Mouse (Mus musculus) lung, postnatal 10 days (tissue): Measurements from ENCODE around the gene Gm20431.

ENCODE experiments used
- DNase-seq: peaks from one replicate; pipeline ENCODE4 v3.0.0; 2021

The Gm20431 gene

DNA sequence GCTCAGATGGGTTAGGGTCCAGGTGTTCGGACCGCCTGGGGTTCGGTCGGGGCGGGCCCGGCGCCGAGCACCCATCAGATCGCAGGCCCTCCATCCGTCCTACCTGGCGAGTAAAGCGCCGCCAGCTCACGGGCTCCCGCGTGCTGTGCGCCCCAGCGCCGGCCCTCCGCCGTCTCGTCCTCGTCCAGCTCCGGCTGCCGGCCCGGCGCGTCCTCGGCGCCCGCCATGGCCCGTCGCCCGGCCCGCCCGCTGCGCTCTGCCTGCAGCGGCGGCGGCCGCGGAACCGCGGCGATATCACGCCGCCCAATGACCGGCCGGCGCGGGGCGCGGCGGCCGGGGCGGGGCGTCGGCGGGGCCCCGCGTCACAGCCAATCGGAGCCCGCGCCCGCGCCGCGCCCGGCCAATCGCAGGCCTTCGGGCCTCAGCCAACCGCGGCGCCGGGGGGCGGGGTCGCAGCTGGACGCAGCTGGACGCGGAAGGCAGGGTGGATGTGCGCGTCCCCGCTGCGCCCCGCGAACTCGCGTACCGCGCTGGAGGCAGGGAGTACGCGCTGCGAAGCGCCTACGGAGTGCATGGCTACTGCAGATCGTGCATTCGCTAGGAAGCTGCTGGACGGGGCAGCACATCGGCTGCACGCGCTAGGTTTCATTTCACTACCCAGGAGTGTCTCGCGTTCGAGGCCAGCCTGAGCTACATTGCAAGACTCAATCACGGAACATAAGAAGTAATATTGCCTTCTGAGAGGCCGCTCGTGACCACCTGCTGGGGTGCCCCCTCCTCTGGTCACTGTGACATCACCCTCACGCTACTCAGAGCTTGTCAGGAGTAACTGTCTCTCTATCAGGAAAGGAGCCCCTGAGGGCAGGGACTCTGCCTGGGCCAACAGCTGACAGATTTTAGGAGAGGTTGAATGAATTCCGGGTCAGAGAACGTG, at the start of gene Gm20431:
TSS of gene Gm20431 (minus strand) at position 227 of the 934 bp plus-strand sequence.
- peak; percentile 97 for DNase-seq

DNA sequence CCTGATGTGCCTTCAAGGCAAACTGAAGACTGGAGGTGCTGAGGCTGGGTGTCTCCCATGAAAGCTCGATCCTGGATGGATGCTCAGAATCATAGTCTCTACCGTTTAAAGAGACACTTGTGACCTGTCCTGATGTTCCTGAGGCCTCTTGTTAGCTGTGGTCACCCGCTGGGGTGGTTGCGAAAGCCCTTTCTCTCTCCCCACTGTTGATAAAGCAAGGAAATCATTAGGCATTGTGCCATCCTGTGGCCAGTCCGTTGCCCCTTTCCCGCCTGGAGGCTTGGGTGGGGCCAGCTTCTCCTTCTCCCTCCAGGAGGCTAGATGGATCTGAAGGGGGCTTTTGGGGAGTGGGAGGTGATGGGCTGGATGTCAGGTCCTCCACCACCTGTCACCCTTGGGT, 49.3 kb upstream of the Gm20431 start:
- no peak for DNase-seq

DNA sequence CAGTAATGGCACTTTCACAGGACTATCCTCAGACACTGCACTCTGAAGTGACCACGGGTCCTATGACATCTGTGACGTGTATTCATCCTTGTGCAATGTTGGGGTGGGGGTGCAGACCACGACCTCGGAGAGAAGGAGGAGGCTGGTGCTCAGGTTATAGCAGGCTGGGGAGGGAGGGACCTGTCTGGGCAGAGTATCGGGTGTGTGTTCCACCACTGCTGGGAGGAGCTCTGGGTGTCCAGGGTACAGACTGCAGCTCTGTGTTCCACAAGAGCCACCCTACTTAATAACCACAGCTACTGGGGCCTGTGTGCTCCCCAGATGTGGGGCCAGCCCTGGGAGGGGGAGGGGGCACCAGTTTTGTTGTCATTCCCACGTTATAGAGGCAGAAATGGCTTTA, 48.7 kb upstream of the Gm20431 start:
- no peak for DNase-seq

DNA sequence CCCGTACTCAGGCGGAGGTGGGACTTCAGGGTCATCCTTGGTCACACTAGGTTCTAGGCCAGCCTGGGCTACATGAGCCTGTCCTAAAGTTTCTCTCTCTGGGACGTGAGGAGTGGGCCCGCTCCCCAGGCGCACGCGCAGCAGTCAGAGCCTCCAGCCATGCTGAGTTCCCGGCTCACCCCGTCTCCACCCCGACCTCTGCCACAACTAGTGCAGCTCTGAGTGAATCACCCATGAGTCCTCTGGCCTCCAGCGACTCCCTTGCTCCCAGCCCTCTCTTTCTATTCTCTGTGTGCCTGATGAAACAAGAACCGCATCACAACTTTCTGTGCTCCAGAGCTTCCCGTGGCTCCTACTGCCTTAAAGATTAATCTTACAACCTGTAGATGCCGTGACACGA, 47.1 kb upstream of the Gm20431 start:
- no peak for DNase-seq

DNA sequence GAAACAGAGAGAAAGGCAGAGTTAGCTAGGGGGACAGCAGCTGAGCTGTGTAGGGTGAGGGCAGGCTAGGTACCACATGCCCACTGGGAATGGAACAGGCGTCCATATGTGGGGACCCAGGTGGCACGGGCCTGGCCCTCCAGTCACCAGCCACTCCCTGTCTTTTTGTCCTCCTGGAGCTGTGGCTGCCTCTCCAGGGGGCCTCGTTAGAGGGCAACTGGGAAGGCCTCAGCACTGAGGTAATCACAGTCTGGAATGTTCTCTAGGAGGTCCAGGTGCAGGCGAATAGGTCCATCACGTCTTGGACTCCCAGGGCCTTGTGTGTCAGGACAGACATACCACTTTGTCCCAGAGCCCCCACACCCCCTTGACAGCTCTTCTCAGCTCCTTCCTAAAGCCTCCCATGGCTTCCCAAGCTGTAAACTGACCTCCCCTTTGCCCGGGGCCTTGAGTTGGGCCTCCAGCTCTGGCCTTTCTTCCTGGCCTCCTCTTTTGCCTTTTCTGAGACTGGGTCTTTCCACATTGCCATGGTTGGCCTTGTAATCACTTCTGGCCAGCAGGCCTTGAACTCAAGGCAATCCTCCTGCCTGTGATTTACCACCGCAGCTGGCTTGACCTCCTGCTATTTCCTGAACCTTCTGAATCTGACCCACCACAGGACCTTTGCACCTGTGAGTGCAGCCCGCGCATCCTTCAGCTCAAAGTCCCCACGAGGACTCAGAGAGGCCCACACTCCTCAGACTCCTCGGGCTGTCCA, 45.1 kb upstream of the Gm20431 start:
- no peak for DNase-seq

DNA sequence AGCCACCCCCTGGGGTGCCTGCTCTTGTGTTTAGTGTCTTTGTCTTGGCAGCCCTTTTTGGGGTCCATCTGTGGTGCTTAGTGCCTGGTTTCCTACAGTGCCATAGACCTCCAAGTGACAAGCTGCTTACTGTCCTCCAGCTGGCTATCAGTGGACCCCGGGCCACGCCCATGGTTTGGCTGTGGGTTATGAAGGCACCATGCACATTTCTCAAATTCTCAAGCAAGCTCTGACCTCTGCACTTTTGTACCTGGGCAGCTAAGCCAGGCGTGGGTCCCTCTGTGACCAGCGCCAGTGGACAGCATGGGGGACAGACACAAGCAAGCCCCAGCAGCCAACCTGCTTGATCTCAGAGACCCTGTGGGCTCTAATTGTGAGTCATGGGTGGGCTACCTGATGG, 43.1 kb upstream of the Gm20431 start:
- DNase-seq: no peak

DNA sequence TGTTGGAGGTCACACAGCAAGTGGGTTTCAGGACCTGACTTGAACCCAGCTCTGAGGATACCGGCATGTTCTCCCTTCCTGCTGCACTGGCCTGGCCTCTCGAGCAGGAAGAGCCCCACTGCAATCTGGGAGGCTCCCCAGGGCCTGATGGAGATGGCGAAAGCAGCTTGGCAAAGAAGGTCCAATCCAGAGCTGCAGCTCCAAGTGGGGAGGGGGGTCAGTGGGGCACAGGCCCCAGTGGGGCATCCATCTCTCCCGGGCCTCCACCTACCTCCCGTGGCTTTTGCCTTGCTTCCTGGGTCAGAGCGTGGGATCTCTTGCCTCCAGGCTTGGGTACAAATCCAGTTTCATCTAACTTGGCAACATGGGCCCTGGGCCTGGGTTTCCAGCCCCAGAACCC, 40.8 kb upstream of the Gm20431 start:
- no peak for DNase-seq

DNA sequence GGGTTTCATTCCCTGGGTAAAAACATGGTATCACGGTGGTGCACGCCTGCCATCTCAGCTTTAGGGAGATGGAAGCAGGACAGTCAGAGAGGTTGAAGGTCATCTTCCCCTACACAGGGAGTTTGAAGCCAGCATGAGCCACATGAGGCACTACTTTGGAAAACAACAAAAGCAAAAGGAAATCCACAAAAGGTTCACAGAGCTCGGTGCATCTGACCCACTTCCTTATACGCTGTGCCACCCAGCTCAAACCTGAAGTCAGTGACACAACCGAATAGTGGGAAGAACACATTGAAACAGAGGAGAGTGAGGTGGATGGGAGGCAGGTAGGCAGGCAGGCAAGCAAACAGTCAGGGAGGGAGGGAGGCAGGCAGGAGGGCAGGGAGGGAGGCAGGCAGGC, 40.2 kb upstream of the Gm20431 start:
- no peak for DNase-seq

DNA sequence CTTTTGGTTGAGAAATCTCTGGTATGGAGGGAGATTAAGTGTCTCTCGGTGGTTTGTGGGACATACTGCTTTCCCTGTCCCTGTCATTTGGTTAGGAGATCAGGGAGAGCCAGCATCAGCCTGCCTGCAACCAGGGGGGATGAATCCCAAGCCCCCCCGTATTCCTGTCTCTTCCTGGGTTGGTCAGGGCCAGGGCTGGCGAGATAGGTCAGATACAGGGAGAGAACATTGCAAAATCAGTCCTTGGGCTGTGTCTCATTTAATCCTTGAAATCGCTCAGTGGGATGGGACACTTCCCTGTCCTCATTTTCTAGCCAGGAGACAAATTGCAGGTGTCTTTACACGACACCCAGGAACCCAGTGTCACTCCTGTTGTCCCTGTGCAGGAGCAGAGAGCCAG, 38.7 kb upstream of the Gm20431 start:
- DNase-seq: no peak

DNA sequence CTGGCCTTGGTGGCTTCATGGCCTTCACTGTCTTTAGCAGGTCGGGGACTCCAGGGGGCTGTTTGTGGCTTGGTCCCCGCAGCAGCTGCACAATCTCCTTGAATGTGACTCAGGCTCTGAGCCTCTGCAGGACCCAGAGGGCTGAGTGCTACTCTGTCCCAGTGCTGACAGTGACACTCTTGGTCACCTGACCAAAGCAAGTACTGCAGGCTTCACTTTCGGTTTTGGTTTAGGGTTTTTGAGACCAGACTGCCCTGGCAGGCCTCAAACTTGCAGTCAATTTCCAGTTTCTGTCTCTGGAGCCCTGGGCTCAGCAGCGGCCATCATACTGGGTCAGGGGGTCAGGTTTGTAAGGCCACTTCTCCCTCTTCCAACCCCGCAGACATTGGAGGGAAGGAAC, 36.6 kb upstream of the Gm20431 start:
- DNase-seq: peak; percentile 72

DNA sequence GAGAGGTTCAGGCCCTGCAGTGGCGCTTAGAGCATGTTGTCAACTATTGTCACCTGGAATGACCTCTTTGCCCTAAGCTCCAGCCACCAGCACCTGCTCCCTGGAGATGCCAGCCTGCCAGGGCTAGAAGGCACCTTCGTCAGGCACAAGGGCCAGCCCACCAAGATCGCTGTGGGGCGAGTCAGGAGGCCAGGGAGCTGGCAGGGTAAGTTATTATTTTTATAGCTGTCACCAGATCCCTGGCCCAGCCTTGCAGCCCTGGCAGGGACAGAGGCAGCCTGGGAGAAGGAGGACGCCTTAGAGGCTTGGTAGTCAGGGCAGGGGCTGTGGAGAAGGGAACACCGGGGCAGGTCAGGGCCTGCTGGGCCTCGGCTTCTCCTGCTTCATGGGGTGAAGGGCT, 34.8 kb upstream of the Gm20431 start:
- DNase-seq: no peak

DNA sequence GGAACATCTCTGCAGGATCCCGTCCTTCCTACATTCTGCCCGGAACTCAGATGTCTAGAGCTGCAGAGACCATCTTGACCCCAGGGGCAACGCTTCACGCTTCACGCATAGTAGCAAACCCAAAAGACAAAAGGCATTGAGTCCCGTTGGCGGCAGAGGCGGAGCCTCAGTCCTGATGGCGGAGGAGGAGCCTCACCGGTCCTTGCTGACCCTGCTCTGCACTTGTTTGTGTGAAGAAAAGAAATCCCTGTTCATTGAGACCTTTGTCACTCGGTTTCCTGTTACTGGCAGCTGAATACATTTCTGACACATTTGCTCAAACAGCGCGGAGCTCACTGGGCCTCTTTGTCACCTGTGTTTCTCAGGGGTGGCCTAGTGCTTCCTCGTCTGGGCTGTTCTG, 34.2 kb upstream of the Gm20431 start:
- no peak for DNase-seq

DNA sequence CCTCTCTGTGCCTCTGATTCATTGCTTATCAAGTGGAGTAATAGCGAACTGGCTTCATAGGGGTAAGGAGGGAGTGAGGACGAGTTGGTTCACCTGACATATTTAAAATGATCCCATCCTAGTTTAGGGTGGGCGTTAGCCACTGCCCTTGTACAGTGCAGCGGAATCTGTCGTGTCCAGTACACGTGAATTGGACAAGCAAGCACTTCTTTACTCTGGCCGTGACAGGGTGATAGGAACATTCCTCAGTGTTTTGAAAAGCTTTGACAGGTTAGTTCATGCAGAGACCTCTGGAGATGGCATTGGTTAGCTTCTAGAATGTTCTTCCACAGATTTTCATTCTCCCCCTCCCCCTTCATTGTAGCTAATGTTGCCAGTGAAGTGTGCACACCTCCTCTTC, 33.7 kb upstream of the Gm20431 start:
- DNase-seq: no peak

DNA sequence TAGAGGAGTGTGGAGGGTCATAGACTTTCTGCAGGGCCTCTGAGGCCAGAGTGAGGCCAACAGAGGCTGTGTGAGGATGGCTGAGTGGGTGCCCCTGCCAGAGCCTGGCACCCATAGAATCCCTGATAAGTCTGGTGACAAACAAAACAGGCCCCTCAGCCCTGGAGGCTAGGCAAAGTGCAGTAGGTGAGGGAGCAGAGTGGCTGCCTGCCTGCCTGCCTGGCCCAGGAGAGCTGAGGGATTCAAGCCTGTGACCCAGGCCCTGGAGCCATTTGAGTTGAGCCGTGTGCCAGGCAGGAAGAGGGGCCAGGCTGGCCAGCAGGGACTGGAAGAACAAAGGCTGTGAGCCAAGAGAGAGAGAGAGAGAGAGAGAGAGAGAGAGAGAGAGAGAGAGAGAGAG, 32.9 kb upstream of the Gm20431 start:
- no peak for DNase-seq

DNA sequence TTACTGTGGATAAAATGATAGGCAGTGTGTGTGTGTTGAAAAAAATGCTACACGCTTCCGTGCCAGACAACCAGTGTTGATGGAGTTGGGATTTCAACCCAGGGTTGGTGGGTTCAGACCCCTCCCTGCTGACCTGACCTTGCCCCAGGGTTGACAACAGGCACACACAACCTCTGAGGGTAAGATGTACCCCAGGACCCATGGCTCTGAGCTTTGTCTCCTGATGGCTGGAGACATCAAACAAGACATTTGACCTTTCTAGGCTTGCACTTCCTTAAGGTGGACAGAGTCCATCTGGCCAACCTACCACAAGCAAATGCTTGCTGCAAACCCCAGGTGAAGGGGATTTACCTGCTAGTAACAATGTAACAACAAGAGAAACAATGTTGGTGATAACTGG, 32.2 kb upstream of the Gm20431 start:
- no peak for DNase-seq

DNA sequence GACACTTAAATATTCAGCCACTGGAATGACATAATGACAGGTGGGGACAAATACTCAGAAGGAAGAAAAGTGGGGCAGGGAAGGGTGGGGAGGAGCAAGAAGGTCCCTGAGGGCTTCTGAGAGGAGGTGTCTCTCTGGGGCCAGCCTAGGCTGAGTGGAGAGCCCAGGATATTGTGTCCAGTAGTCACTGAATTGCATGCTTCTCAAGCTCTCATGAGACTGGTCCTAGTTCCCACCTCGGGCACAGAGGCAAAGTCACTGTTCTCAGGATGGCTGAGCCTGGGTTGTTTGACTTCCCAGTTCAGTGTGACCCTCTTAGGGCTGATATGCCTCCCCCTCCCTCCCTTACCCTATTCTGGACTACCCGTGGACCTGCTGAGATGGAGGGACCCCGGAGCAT, 31.5 kb upstream of the Gm20431 start:
- no peak for DNase-seq

DNA sequence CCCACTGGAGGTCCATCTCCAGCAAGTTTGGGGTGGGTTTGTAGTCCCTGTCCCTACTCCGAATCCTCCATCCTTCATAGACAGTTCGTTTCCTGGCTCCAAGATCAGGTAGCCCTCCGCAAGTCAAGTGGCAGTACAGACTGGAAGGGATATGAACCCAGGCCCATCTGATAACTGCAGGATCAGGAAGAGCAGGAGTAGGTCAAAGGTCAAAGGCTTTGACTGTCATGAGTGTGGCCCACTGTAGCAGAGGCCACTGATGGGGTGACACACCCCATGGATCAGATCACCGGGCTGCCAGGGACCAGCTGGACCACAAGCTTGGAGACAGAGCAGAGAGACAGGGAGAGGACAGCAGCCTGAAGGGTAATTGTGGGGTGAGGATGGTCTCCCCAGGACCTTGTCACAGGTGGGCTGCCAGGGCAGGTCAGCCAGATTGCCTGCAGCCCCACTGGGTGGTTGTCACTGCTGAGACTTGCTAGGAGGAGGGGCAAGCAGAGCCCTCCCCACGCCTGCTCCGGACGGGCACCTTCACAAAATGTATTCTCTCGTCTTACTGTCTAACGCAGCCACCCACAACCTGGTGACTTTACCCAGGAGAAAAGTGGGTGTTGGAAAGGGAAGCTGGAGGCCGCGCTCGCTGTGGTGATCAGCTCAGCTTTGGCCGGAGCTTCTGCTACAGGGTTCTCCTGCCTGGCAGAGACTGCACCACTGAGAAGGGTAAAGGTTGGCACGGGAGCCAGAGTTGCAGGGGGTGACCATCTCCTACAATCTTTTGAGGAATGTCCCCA, 30.8 kb upstream of the Gm20431 start:
- no peak for DNase-seq

DNA sequence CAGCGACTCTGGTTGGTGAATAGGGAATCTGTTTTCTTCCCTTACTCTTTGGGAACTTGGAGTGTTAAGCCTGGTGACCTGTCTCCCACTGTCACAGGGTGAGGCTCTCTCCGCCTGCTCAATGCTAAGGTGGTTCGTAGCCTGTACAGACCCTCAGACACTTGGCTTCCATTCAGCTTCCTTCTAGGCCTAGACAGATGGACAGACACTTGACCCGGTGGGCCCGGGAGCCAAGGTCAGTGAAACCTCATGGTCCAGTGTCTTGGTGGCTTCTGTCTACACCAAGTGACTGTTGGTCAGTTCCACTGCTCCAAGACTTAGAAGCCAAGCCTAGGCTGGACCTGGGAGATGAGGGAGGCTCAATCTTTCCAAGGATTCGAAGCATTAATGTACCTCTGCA, 30.1 kb upstream of the Gm20431 start:
- DNase-seq: no peak

DNA sequence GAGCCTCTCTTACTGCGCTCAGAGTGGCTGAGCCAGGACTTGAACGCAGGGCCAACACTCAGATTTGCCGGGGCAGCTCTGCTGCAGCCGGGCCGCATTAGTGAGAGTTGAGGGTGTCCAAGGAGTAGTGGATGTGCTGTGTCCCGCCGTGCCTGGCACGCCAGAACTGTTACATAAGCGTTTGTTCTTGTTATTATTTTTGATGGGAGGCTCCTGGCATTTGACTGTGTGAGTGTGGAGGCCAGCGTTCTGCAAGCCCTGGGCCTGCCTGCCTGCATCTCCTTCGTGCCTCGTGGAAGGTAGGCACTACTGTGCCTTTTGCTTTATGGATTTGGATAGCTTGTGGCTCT, 29.6 kb upstream of the Gm20431 start:
- DNase-seq: peak; percentile 62

DNA sequence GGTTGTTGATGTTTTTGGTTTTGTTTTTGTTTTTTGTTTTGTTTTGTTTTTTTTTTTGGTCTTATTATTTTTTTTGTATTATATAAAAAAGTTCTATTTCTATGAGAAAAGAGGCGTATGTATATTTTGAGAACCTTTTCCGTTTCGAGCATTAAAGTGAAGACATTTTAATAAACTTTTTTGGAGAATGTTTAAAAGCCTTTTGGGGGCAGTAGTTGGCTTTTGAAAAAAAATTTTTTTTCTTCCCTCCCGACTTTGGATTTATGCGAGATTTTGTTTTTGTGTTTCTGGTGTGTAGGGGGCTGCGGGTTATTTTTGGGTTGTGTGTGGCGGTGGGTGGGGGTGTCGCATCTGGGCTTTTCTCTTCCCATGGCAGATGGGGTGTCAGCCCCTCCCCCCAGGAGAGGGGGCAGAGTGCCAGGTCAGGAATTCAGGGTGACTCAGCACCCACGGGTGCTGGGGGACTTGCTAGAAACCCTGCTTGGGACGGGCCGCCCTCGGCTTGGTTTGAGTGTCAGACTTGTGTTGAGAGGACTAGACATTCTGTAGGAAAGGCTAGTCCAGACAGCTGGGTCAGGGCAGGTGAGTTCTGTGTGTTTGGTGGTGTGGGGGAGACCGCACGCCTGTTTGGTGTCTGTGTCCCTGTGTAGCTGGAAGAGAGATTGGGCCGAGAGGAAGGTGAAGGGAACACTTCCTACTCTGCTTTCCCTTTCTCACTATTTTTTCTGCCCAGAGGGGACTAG, 29.1 kb upstream of the Gm20431 start:
- peak; percentile 70 for DNase-seq

DNA sequence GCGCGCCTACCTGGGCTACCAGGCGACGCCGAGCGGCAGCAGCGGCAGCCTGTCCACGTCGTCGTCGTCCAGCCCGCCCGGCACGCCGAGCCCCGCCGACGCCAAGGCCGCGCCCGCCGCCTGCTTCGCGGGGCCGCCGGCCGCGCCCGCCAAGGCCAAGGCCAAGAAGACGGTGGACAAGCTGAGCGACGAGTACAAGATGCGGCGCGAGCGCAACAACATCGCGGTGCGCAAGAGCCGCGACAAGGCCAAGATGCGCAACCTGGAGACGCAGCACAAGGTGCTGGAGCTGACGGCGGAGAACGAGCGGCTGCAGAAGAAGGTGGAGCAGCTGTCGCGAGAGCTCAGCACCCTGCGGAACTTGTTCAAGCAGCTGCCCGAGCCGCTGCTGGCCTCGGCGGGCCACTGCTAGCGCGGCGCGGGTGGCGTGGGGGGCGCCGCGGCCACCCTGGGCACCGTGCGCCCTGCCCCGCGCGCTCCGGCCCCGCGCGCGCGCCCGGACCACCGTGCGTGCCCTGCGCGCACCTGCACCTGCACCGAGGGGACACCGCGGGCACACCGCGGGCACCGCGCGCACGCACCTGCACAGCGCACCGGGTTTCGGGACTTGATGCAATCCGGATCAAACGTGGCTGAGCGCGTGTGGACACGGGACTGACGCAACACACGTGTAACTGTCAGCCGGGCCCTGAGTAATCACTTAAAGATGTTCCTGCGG, 28.4 kb upstream of the Gm20431 start, which contains the start of gene Tmem189:
TSS of gene Tmem189 (minus strand) at position 322 of the 718 bp plus-strand sequence.
- DNase-seq: peak; percentile 63
